Mouse (Mus musculus) MEL (cell line): Measurements from ENCODE around the gene Zswim5. TPM values are rescaled to one million over a fixed set of nuclear protein-coding genes. Genes with fewer than 3 reads are reported as not detected.
A peak's percentile ranks its signal among the peaks of the same experiment; 100 is the strongest.

ENCODE experiments used
- DNase-seq: peaks from one replicate; pipeline ENCODE4 v3.0.0; 2011; ENCODE audit warnings: low read depth, low spot score
- H3K27ac ChIP-seq: 2 replicates; pipeline ENCODE4 v1.5.1; 2012; ENCODE audit warnings: low read depth, mild to moderate bottlenecking, control low read depth, low read length, moderate library complexity; ENCODE audit not compliant: control insufficient read depth
- H3K27me3 ChIP-seq, 2 experiments: fragments of 150-350 bp in 1 of 2; sonication (generic) in 1 of 2; 2 replicates each; pipeline ENCODE4 v1.6.1; 2012; ENCODE audit warnings: low read length in 2 of 2, mild to moderate bottlenecking in 2 of 2, improper control_type of control experiment in 1 of 2, moderate library complexity in 1 of 2; ENCODE audit not compliant: insufficient read depth in 2 of 2, control insufficient read depth in 1 of 2
- H3K36me3 ChIP-seq, 2 experiments: 2 replicates each; pipeline ENCODE4 v1.6.1; 2012 to 2014; ENCODE audit warnings: low read length in 2 of 2, improper control_type of control experiment in 1 of 2, inconsistent platforms in 1 of 2, mild to moderate bottlenecking in 1 of 2; ENCODE audit not compliant: insufficient read depth in 2 of 2, control insufficient read depth in 1 of 2
- H3K4me1 ChIP-seq, 2 experiments: fragments of 150-350 bp in 1 of 2; sonication (generic) in 1 of 2; 2 replicates each; pipeline ENCODE4 v1.6.1; 2012; ENCODE audit warnings: low read length in 2 of 2, improper control_type of control experiment in 1 of 2, mild to moderate bottlenecking in 1 of 2; ENCODE audit not compliant: insufficient read depth in 2 of 2, control insufficient read depth in 1 of 2
- H3K4me3 ChIP-seq, 2 experiments: fragments of 150-350 bp in 1 of 2; sonication (generic) in 1 of 2; 2 replicates each; pipeline ENCODE4 v1.5.1; 2012; ENCODE audit warnings: low read depth in 2 of 2, low read length in 2 of 2, mild to moderate bottlenecking in 2 of 2, moderate library complexity in 2 of 2, control low read depth in 1 of 2, improper control_type of control experiment in 1 of 2; ENCODE audit not compliant: control insufficient read depth in 1 of 2, insufficient read depth in 1 of 2
- H3K79me2 ChIP-seq: 2 replicates; pipeline ENCODE4 v1.6.1; 2012; ENCODE audit warnings: mild to moderate bottlenecking, low read length, moderate library complexity; ENCODE audit not compliant: control insufficient read depth, poor library complexity, insufficient read depth
- H3K9ac ChIP-seq: 2 replicates; pipeline ENCODE4 v1.6.1; 2012; ENCODE audit warnings: low read depth, mild to moderate bottlenecking, control low read depth, low read length, moderate library complexity; ENCODE audit not compliant: control insufficient read depth, poor library complexity, severe bottlenecking
- H3K9me3 ChIP-seq: fragments of 150-350 bp; sonication (generic); replicated peaks from 2 replicates; pipeline ENCODE4 v1.6.1; 2012; ENCODE audit warnings: mild to moderate bottlenecking, low read length, improper control_type of control experiment, moderate library complexity; ENCODE audit not compliant: insufficient read depth
- CHD2 ChIP-seq: IDR thresholded peaks from 2 replicates; pipeline ENCODE4 v1.6.1; 2011; ENCODE audit warnings: low read length, improper control_type of control experiment
- CTCF ChIP-seq, 3 experiments: IDR thresholded peaks in 2 of 3; conservative IDR thresholded peaks in 1 of 3; 2 replicates each; pipeline ENCODE4 v1.5.1; 2011 to 2012; ENCODE audit warnings: low read length in 3 of 3, low read depth in 2 of 3, mild to moderate bottlenecking in 2 of 3, improper control_type of control experiment in 1 of 3, inconsistent platforms in 1 of 3, mixed read lengths in 1 of 3, moderate library complexity in 1 of 3; ENCODE audit not compliant: control insufficient read depth in 1 of 3, insufficient read depth in 1 of 3, poor library complexity in 1 of 3, severe bottlenecking in 1 of 3
- JUND ChIP-seq: IDR thresholded peaks from 2 replicates; pipeline ENCODE4 v1.6.1; 2011; ENCODE audit warnings: low read depth, mild to moderate bottlenecking, improper control_type of control experiment, low read length
- KAT2A ChIP-seq: conservative IDR thresholded peaks from 2 replicates; pipeline ENCODE4 v1.6.1; 2012; ENCODE audit warnings: low read depth, low read length, improper control_type of control experiment, inconsistent platforms
- MEF2A ChIP-seq: IDR thresholded peaks from 2 replicates; pipeline ENCODE4 v1.6.1; 2014; ENCODE audit warnings: low read depth, mild to moderate bottlenecking, inconsistent platforms, low read length, improper control_type of control experiment; ENCODE audit not compliant: poor library complexity, insufficient replicate concordance, severe bottlenecking; ENCODE audit errors: extremely low read depth
- MYB ChIP-seq: IDR thresholded peaks from 2 replicates; pipeline ENCODE4 v1.6.1; 2011; ENCODE audit warnings: mild to moderate bottlenecking, low read depth, low read length, improper control_type of control experiment
- POLR2A ChIP-seq, 2 experiments: IDR thresholded peaks; 2 replicates each; pipeline ENCODE4 v1.6.1; 2011 to 2012; ENCODE audit warnings: low read length in 2 of 2, mild to moderate bottlenecking in 2 of 2, control low read depth in 1 of 2, improper control_type of control experiment in 1 of 2, low read depth in 1 of 2, moderate library complexity in 1 of 2; ENCODE audit not compliant: control insufficient read depth in 1 of 2, insufficient read depth in 1 of 2, poor library complexity in 1 of 2
- POLR2AphosphoS5 ChIP-seq: IDR thresholded peaks from 2 replicates; pipeline ENCODE4 v1.6.1; 2012; ENCODE audit warnings: low read depth, borderline replicate concordance, mild to moderate bottlenecking, inconsistent platforms, low read length, moderate library complexity, mixed read lengths
- RAD21 ChIP-seq: IDR thresholded peaks from 2 replicates; pipeline ENCODE4 v1.6.1; 2011; ENCODE audit warnings: mild to moderate bottlenecking, low read depth, low read length, improper control_type of control experiment
- RCOR1 ChIP-seq: IDR thresholded peaks from 2 replicates; pipeline ENCODE4 v1.6.1; 2012; ENCODE audit warnings: low read depth, mild to moderate bottlenecking, inconsistent platforms, low read length, improper control_type of control experiment
- SMC3 ChIP-seq: IDR thresholded peaks from 2 replicates; pipeline ENCODE4 v1.6.1; 2011; ENCODE audit warnings: low read depth, low read length, improper control_type of control experiment
- ZC3H11A ChIP-seq: IDR thresholded peaks from 2 replicates; pipeline ENCODE4 v1.6.1; 2012; ENCODE audit warnings: low read depth, mild to moderate bottlenecking, inconsistent platforms, low read length, improper control_type of control experiment
- polyA plus RNA-seq, 2 experiments: library from polyadenylated mRNA; stranded (reverse) in 1 of 2; unstranded in 1 of 2; fragments of >175 nt in 1 of 2; fragments of >200 nt in 1 of 2; gene quantifications; 2 replicates each; pipeline versions ENCODE4 v1.2.1 to v1.2.4; 2012; ENCODE audit warnings: low replicate concordance in 2 of 2, low read depth in 1 of 2; ENCODE audit not compliant: insufficient read length in 2 of 2, insufficient read depth in 1 of 2, missing spikeins in 1 of 2
- total RNA-seq: library from RNA; depleted of rRNA; stranded (reverse); fragments of 300-350 nt; gene quantifications from 2 replicates; pipeline ENCODE4 v1.2.3, GENCODE M21; 2012; rRNA removed

The Zswim5 gene
- 0.03 TPM in 1 of 2 replicates, not detected in the other for total RNA-seq
- under 1 TPM in 1 of 2 experiments, not detected in 1; 0.03 TPM for polyA plus RNA-seq

DNA sequence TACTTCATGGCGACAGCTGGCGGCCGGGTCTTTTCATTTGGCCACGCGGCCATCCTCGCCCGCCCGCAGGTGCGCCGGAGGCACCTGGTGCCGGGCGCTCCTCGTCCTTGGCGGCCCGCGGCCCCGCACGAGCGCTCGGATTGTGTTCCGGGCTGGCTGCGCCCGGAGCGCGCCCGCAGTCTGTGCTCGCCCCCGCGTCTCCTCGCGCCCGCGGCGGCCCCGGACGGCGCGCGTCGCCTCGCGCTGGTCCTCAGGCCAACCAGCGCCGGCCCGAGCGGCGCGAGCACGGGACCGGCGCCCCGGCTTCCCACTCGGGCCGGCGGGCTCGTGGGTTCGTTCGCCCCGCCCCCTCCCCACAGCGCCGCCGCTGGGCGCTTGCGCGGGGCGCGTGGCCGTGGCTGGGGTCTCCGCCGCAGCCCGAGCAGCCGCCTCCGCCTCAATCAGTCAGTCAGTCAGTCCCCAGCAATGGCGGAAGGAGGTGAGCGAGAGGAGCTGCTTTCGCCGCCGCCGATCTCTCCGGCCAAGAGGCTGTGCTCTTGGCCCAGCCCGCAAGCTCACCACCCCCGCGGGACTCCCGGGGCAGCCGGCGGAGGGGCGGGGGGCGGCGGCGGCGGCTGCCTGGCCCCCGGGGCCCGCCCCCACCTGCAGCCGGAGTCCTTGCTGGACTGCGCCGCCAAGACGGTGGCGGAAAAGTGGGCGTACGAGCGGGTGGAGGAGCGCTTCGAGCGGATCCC, at the start of gene Zswim5:
Gene Zswim5, plus strand, starts transcription at position 382 of the 734 bp plus-strand sequence.
- Histone ChIP-seq H3K27ac (no peak within 1 kb of the TSS), H3K79me2 (no peaks in the 10 kb centered on the region), H3K36me3 (no peaks in the 10 kb centered on the region), H3K9me3 (no peaks in the 10 kb centered on the region), H3K9ac (no peak within 1 kb of the TSS), H3K4me3 (no peak within 1 kb of the TSS), H3K4me1 (no peaks in the 10 kb centered on the region), H3K27me3 (peaks cover 2 to 17% of the 10 kb centered on the region in 2 experiments)
- DNase-seq = no peak
- TF ChIP-seq MYB (no peak), KAT2A (no peak), JUND (no peak), MEF2A (no peak), SMC3 (no peak)

DNA sequence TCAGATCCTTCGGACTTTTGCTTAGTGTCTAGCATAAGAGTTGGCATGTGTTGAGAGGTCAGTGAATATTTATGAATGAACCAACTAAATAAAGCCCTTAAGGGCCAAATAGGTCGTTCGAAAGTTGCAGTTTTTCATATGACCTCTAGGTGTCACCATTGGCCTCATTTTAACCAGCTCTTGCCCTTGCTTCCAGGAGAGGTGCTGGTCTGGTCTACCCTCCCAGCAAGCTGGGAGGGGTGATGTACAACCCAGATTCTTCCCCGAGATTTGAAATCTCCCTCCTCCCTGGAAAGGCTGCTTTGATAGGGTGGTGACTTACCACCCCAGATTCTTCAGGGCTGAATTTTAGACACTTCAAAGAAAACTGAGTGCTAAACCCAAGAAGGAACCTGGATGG, 49.4 kb upstream of the Zswim5 start:
- H3K4me1 ChIP-seq = no peaks in the 10 kb centered on the region; a peak in 1 of 4 replicates
- H3K79me2 ChIP-seq = no peaks in the 10 kb centered on the region
- peak; percentile 88 for TF ChIP-seq RAD21
- TF ChIP-seq SMC3 = peak; percentile 73
- TF ChIP-seq CHD2 = no peak
- TF ChIP-seq ZC3H11A = peak; percentile 67
- peak; percentile 62 to 91 (median 67) for TF ChIP-seq CTCF (IDR thresholded peaks at IDR 0.05 in 2 of 3, conservative IDR thresholded peaks at IDR 0.05 in 1 of 3; ENCODE audit: control insufficient read depth in 1 of 3, insufficient read depth in 1 of 3, low read depth in 2 of 3, low read length in 3 of 3, poor library complexity in 1 of 3, severe bottlenecking in 1 of 3)
- no peak for TF ChIP-seq POLR2AphosphoS5
- no peaks in the 10 kb centered on the region for H3K9me3 ChIP-seq
- H3K4me3 ChIP-seq = no peak overlapping the region
- no peaks in the 10 kb centered on the region for H3K36me3 ChIP-seq
- DNase-seq = peak; percentile 85
- H3K9ac ChIP-seq = no peak overlapping the region
- H3K27ac ChIP-seq = no peak overlapping the region
- 0 out of 4 replicates have a peak, but pooled peaks cover 0 to 1% of the 10 kb centered on the region in 2 experiments for H3K27me3 ChIP-seq

DNA sequence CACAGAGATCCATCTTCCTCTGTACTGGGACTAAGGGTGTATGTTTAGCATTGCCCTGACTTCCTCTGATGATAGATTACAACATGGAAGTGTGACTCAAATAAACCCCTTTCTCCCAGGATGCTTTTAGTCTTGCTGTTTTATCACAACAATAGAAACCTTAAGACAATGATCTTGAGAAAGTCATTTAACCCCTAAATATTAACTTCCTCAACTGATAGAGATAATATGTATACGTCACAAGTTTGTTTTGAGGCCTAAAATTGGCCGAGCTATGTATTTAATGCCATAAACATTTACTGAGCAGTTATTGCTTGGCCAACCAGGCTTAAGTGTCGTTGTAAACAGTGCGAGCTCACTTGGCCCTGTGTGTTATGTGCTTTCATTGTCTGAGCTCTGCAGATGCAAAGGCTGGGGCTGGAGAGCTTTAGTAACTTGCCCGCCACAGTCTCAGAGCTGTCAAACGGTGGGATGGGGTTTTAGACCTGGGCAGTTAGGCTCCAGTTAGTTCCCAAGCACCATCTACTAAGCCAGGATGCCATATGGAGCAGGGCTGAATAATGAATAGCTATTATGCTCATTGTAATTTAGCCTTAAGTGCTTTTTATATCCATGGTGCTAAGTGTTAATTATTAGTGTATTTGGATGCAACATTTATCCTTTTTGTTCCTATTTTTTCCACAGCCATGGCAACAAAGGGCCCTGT, 47.7 kb upstream of the Zswim5 start:
- no peaks in the 10 kb centered on the region for H3K9me3 ChIP-seq
- H3K27me3 ChIP-seq = 0 out of 4 replicates have a peak, but pooled peaks cover 0 to 1% of the 10 kb centered on the region in 2 experiments
- no peak for DNase-seq
- H3K4me1 ChIP-seq = no peaks in the 10 kb centered on the region; a peak in 1 of 4 replicates
- H3K79me2 ChIP-seq = no peaks in the 10 kb centered on the region
- H3K36me3 ChIP-seq = no peaks in the 10 kb centered on the region; a peak in 1 of 4 replicates
- H3K9ac ChIP-seq = no peak overlapping the region
- H3K27ac ChIP-seq = no peak overlapping the region
- TF ChIP-seq POLR2A (IDR thresholded peaks at IDR 0.05; ENCODE audit: control insufficient read depth in 1 of 2, insufficient read depth in 1 of 2, low read depth in 1 of 2, low read length in 2 of 2, poor library complexity in 1 of 2) (no peak), RCOR1 (no peak)
- TF ChIP-seq, all 39 proteins: peak for 0
- H3K4me3 ChIP-seq = no peak overlapping the region
